Mouse (Mus musculus) MEL-GATA-1-ER (cell line): ENCODE measurements at regions not wholly inside any gene's neighbourhood (a gene's known extent, or its start where the extent isn't known, plus 50 kb on each side); places are given as distances from the start of the nearest gene placed in this dataset.

Source experiments
- DNase-seq: peaks from one replicate; pipeline ENCODE4 v3.0.0-alpha.2; 2012; ENCODE audit warnings: low read depth; ENCODE audit errors: extremely low read depth

GRCm38 (mm10) chr11:18173028-18173427 lies 219.4 kb upstream of the Etaa1 start:
- DNase-seq = no peak

- no peak for DNase-seq
These were observed 217.6 kb upstream of the Etaa1 start for GRCm38 (mm10) chr11:18171207-18171776.

DNA sequence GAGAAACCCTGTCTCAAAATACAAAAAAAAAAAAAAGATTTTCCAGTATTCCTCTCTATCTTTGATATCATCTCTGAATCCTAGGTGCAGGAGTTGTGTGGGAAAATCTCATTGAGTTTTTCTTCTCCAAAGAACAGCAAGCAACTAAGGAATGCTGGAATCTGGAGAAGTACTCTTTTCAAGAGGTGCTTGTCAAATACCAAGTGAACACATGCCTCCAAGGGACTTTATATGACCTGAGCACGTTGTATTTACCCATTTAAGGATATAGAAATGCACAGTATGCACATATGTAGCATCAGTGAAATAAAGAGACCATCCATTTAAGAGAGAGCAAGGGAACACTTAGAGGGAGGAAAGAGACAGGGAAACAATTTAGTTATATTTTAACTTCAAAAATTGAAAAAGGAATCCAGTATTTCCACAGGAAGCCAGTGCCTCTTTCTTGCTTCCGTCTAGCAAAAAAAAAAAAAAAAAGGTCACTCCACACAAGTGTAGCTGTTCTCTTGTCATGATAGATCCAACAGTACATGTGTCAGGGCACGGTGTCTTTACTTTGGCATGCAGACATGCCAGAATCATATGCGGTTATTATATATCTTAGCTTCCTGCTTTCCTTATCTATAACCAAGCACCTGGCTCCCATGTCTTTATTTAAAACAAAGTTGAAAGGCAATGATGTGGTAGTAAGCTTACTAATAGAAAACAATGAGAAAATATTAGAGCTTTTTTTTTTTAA lies 212.1 kb upstream of the Etaa1 start:
- no peak for DNase-seq

DNA sequence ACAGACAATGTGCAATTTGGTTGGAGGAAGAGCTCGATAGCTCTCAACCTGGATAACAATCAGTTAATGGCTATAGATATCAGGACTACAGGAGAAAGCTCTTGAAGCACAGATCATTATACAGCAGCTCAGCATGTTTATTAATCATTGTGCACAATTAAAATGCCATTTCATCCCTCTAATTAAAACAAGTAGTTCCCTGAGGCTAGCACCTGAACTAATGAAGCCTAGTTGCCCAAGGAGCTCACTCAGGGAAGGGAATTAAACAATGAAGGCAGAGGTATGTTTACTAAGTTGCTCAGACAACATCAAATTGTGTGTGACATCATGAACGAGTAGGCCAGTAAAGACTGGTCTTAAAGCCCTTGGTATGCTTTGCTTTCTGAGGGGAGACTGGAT lies 210.3 kb upstream of the Etaa1 start:
- no peak for DNase-seq

- no peak for DNase-seq
These were observed 209.7 kb upstream of the Etaa1 start for GRCm38 (mm10) chr11:18163156-18164024.

DNA sequence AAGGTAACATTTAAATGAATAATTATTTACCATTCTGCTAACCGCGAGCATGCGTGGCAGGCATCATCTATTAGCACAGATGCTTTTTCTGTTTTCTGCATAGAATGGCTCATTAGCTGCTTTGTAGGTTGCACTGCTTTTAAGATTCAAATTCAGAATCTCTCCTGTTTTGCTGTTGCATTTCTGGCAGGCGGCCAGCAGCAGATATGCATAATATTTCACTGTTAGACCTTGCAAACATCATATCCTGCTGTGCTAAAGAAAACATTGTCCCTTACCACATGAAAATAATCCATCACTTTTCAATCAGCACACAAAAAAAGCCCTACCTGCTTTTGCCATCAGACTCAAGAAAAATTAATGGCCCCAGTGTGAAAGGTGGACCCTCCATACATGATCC lies 202.8 kb upstream of the Etaa1 start:
- no peak for DNase-seq

GRCm38 (mm10) chr11:18151788-18152563 lies 198.3 kb upstream of the Etaa1 start:
- DNase-seq = no peak

DNA sequence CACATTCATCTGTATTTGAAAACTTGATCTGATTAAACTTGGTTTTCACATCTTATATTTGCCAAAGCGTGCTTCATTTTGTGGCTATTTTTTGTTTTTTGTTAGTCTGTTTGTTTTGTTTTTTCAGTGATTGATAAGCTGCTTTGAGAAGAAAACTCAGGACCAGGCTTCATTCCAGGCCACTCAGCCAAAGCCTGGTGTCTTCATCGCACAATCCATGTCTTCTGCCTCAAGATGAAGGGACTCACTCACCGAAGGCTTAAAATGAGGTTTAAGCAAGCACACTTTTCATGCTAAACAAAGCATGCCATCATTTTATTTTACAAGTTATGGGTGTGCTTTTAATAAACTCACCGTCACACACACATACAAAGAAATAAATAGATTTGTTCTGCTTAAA lies 197.7 kb upstream of the Etaa1 start:
- DNase-seq = no peak

GRCm38 (mm10) chr11:18127488-18127887 lies 173.8 kb upstream of the Etaa1 start:
- no peak for DNase-seq

DNA sequence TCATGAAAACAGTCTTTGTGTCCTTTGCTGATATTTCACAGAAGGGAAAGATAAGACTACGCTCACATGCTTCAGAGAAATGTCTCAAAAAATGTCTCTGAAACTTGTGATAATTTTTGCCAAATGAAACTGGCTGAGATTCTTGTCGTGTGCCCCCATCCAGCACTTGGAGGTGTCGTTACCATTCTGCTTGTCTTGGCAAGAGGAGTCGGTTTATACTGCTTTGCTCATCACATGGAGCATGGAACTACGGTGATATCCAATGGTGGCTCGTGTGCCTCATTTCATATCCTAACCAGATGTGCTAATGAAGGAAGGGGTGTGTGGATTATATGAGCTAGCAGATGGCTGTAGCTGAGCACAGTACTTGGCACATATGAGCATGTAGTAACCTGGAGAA lies 169.4 kb upstream of the Etaa1 start:
- no peak for DNase-seq

GRCm38 (mm10) chr11:18122616-18123015 lies 168.9 kb upstream of the Etaa1 start:
- no peak for DNase-seq

DNA sequence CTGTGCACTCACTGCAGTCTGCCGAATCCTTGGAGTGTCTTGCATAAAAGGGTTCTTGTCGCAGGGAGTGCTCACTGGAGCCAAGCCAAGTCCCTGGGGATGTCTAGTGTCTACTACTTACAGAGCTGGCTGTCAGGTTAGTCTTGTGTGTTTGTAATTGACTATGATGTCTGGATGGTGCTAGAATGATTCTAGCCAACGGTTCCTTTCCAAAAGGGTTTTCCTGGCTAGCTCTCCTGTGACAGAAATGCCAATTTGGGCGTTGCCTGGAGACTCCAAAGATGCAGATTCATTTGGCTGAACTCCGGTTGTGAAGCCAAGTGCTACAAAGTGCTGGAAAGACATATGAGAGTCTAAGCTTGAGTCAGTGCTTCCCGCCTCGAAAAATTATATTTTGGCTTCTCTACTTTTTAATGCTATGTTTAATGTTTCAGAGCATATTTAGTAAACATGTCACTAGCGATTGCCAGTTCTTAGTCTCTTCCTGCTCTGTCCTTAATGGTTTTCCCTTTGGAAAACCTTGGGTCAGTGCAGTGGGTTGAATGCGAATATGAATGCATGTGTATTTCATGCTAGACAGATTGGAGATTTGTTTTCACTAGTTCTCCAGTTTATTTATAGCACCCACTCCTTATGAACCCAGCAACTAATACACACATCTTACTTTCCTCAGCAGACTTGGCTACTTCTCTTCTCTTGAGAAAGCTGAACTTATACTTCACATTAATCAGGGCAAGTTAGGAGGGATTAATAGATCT lies 162.2 kb upstream of the Etaa1 start:
- no peak for DNase-seq

- no peak for DNase-seq
These were observed 149.2 kb upstream of the Etaa1 start for GRCm38 (mm10) chr11:18102841-18103240.

GRCm38 (mm10) chr11:18075840-18076435 lies 122.3 kb upstream of the Etaa1 start:
- DNase-seq = no peak

DNA sequence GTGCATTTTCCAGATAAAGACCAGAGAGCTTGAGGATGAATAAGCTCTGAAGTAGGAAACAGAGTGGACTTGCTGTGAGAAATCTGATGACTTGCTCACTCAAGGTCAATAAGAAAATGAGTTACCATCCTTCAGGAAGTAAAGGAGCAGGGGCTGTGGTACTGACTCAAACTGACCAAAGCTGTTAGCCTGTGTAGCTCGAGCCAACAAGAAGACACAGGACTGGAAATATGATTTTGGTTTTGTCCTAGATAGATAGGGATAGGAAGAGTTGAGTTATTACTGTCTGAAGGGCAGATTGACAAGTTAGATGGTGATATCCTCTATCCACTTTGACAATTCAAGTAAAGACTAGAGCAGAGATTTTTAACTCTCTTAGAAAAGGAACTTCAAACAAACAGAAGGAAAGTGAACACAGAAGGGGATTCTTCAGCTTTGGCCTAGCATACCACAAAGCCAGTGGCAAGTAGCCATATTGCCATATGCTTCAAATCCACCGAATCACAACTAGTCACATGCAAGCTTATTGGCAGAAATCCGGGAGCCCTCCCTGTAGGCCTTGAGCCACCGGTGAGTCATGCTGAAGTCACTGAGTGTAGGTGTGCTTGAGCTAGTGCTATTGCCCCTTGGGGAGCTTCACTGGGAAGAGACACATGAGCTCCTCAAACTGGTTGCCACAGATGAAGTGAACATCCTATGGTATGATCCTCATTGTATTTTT lies 117.1 kb upstream of the Etaa1 start:
- no peak for DNase-seq

DNA sequence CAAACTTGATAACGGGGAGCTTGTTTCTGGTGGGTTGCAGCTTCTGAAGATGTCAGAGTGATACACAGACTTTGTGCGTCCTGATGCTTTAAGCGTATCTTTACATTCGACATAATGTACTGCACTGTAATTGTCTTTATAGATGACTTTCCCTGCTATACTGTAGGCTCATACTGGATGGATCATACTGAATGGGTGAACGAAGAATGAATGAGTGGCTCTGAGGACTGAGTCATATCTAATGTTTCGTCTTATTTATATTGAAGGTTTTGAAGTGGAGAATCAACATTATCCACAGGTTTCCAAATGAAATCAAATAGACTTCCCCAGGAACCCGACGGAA lies 116.3 kb upstream of the Etaa1 start:
- DNase-seq = no peak

DNA sequence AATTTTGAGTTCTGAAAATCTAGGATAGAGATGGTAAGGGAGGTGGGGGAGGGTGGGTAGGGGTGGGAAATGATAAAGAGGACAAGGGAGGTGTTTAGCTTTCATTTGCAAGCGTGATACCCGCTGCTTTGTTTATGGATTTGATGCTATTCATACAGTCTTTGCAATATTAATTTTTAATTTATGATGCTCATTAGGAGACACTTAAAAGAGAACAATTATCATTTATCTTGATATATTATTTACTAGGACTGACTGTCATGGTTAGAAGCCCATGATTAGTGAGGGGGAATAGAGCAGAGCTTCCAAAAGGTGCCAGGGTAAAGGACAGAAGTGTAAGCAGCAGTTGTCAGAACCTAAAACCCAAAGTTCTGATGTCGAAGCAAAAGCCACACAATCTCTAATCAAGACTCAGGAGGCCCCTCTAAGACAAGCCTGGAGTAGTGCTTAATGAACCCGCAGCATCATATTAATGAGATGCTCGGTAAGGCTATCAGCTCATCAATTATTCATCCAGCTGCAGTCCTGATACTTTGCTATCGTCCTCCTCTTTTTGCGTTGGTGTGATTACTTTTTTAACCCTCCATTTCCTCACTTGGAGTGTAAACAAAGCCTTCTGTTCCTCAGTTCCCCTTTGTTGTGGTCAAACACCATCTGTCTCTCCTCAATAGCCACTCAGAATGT lies 115.8 kb upstream of the Etaa1 start:
- no peak for DNase-seq

- DNase-seq = no peak
These were observed 114.4 kb upstream of the Etaa1 start for GRCm38 (mm10) chr11:18068085-18068484.

GRCm38 (mm10) chr11:18067676-18068075 lies 114.0 kb upstream of the Etaa1 start:
- DNase-seq = no peak
